Mouse (Mus musculus) right cerebral cortex, postnatal 4 days (tissue): ENCODE measurements at regions not wholly inside any gene's neighbourhood (a gene's known extent, or its start where the extent isn't known, plus 50 kb on each side); places are given as distances from the start of the nearest gene placed in this dataset.
"Not testable (repeated sequence)": the region's sequence is repeated elsewhere in the genome, so short reads cannot be mapped to it uniquely, and the experiment has no call there.

Source experiments
- DNase-seq: peaks from one replicate; pipeline ENCODE4 v3.0.0-alpha.2; 2022

GRCm38 (mm10) chr16:76507191-76507746 lies 133.6 kb upstream of the Nrip1 start:
- no peak for DNase-seq

GRCm38 (mm10) chr16:76506240-76506639 lies 132.6 kb upstream of the Nrip1 start:
- no peak for DNase-seq

GRCm38 (mm10) chr16:76499686-76500400 lies 126.2 kb upstream of the Nrip1 start:
- no peak for DNase-seq

- DNase-seq: no peak
Measured at GRCm38 (mm10) chr16:76498233-76498632, 124.6 kb upstream of the Nrip1 start.

GRCm38 (mm10) chr16:76497041-76497808 lies 123.6 kb upstream of the Nrip1 start:
- DNase-seq: no peak

GRCm38 (mm10) chr16:76483419-76483818 lies 109.8 kb upstream of the Nrip1 start:
- no peak for DNase-seq

GRCm38 (mm10) chr16:76481966-76482365 lies 108.3 kb upstream of the Nrip1 start:
- no peak for DNase-seq

- no peak for DNase-seq
Measured at GRCm38 (mm10) chr16:76477474-76477873, 103.8 kb upstream of the Nrip1 start.

- no peak for DNase-seq
Measured at GRCm38 (mm10) chr16:76474481-76474880, 100.9 kb upstream of the Nrip1 start.

- DNase-seq: no peak
Measured at GRCm38 (mm10) chr16:76472386-76472785, 98.8 kb upstream of the Nrip1 start.

GRCm38 (mm10) chr16:76471081-76471480 lies 97.5 kb upstream of the Nrip1 start:
- DNase-seq: no peak

- DNase-seq: no peak
Measured at GRCm38 (mm10) chr16:76459521-76459920, 85.9 kb upstream of the Nrip1 start.

GRCm38 (mm10) chr16:76456300-76456599 lies 82.6 kb upstream of the Nrip1 start:
- not testable (repeated sequence) for DNase-seq

GRCm38 (mm10) chr16:76455499-76456299 lies 82.1 kb upstream of the Nrip1 start:
- DNase-seq: no peak

GRCm38 (mm10) chr16:76454741-76455465 lies 81.3 kb upstream of the Nrip1 start:
- DNase-seq: no peak

GRCm38 (mm10) chr16:76453457-76454200 lies 80.0 kb upstream of the Nrip1 start:
- no peak for DNase-seq

- no peak for DNase-seq
Measured at GRCm38 (mm10) chr16:76448773-76449172, 75.1 kb upstream of the Nrip1 start.

- DNase-seq: no peak
Measured at GRCm38 (mm10) chr16:76447033-76447432, 73.4 kb upstream of the Nrip1 start.

- DNase-seq: no peak
Measured at GRCm38 (mm10) chr16:76444668-76445067, 71.0 kb upstream of the Nrip1 start.

- no peak for DNase-seq
Measured at GRCm38 (mm10) chr16:76442635-76443034, 69.0 kb upstream of the Nrip1 start.

GRCm38 (mm10) chr16:76441803-76442448 lies 68.3 kb upstream of the Nrip1 start:
- DNase-seq: no peak
